Mouse (Mus musculus): Measurements from ENCODE around the gene Ddo. TPM values are rescaled to one million over a fixed set of nuclear protein-coding genes. Genes with fewer than 3 reads are reported as not detected.

The Ddo gene
- polyA plus RNA-seq, 1 experiment from 2014 or later: 0.92 TPM

GRCm38 (mm10) chr10:40716713-40717112 is 86.9 kb downstream of the Ddo start:
- Histone ChIP-seq H3K36me3 (ENCODE audit: control insufficient read depth, insufficient read depth, low read length) (no peaks in the 10 kb centered on the region), H3K4me1 (ENCODE audit: control insufficient read depth, insufficient read depth, low read length) (peaks cover 12% of the 10 kb centered on the region), H3K4me3 (replicated peaks; ENCODE audit: low read length) (no peak overlapping the region), H3K9me3 (replicated peaks; ENCODE audit: control insufficient read depth, low read length) (no peaks in the 10 kb centered on the region), H3K4me2 (ENCODE audit: low read depth, low read length) (no peak overlapping the region), H3K27me3 (ENCODE audit: control insufficient read depth, insufficient read depth, low read length) (no peaks in the 10 kb centered on the region), H3K9ac (ENCODE audit: low read length) (no peak overlapping the region), H3K27ac (ENCODE audit: low read length) (peak overlapping the region; percentile 18; the same call in 1 of the 2 replicates)
- 46% methylated on average over 3 of the region's 3 CpGs for WGBS
- no peak for ATAC-seq (ENCODE audit: insufficient read depth, low FRiP score)

GRCm38 (mm10) chr10:40718362-40718761 is 88.6 kb downstream of the Ddo start:
- Histone ChIP-seq H3K27ac (ENCODE audit: low read length) (no peak overlapping the region), H3K9me3 (replicated peaks; ENCODE audit: control insufficient read depth, low read length) (no peaks in the 10 kb centered on the region), H3K27me3 (ENCODE audit: control insufficient read depth, insufficient read depth, low read length) (no peaks in the 10 kb centered on the region), H3K36me3 (ENCODE audit: control insufficient read depth, insufficient read depth, low read length) (no peaks in the 10 kb centered on the region), H3K9ac (ENCODE audit: low read length) (no peak overlapping the region), H3K4me3 (replicated peaks; ENCODE audit: low read length) (no peak overlapping the region), H3K4me1 (ENCODE audit: control insufficient read depth, insufficient read depth, low read length) (peaks cover 10% of the 10 kb centered on the region), H3K4me2 (ENCODE audit: low read depth, low read length) (no peak overlapping the region)
- 89% methylated on average over 13 of the region's 13 CpGs for WGBS
- no peak for ATAC-seq (ENCODE audit: insufficient read depth, low FRiP score)

- Histone ChIP-seq H3K4me3 (replicated peaks; ENCODE audit: low read length) (no peak overlapping the region), H3K9me3 (replicated peaks; ENCODE audit: control insufficient read depth, low read length) (no peaks in the 10 kb centered on the region), H3K36me3 (ENCODE audit: control insufficient read depth, insufficient read depth, low read length) (no peaks in the 10 kb centered on the region), H3K27me3 (ENCODE audit: control insufficient read depth, insufficient read depth, low read length) (no peaks in the 10 kb centered on the region), H3K27ac (ENCODE audit: low read length) (no peak overlapping the region), H3K9ac (ENCODE audit: low read length) (no peak overlapping the region), H3K4me2 (ENCODE audit: low read depth, low read length) (no peak overlapping the region), H3K4me1 (ENCODE audit: control insufficient read depth, insufficient read depth, low read length) (peaks cover 6% of the 10 kb centered on the region; the same call in 1 of the 2 replicates)
- ATAC-seq (ENCODE audit: insufficient read depth, low FRiP score): peak; percentile 38; the same call in 1 of the 2 replicates
- 33% methylated on average over 6 of the region's 6 CpGs for WGBS
These were observed 89.3 kb downstream of the Ddo start for GRCm38 (mm10) chr10:40719062-40719461.

GRCm38 (mm10) chr10:40720883-40721282 is 91.1 kb downstream of the Ddo start:
- Histone ChIP-seq H3K4me1 (ENCODE audit: control insufficient read depth, insufficient read depth, low read length) (peaks cover 9% of the 10 kb centered on the region), H3K4me2 (ENCODE audit: low read depth, low read length) (no peak overlapping the region), H3K9ac (ENCODE audit: low read length) (no peak overlapping the region), H3K36me3 (ENCODE audit: control insufficient read depth, insufficient read depth, low read length) (no peaks in the 10 kb centered on the region), H3K27ac (ENCODE audit: low read length) (no peak overlapping the region), H3K4me3 (replicated peaks; ENCODE audit: low read length) (no peak overlapping the region), H3K9me3 (replicated peaks; ENCODE audit: control insufficient read depth, low read length) (no peaks in the 10 kb centered on the region), H3K27me3 (ENCODE audit: control insufficient read depth, insufficient read depth, low read length) (no peaks in the 10 kb centered on the region)
- no peak for ATAC-seq (ENCODE audit: insufficient read depth, low FRiP score)
- 59% methylated on average over 5 of the region's 5 CpGs for WGBS

GRCm38 (mm10) chr10:40724342-40724741 is 94.5 kb downstream of the Ddo start:
- H3K36me3 ChIP-seq (ENCODE audit: control insufficient read depth, insufficient read depth, low read length): no peaks in the 10 kb centered on the region
- no peaks in the 10 kb centered on the region for H3K9me3 ChIP-seq (replicated peaks; ENCODE audit: control insufficient read depth, low read length)
- H3K27me3 ChIP-seq (ENCODE audit: control insufficient read depth, insufficient read depth, low read length): no peaks in the 10 kb centered on the region
- H3K4me1 ChIP-seq (ENCODE audit: control insufficient read depth, insufficient read depth, low read length): peaks cover 4% of the 10 kb centered on the region
- H3K4me3 ChIP-seq (replicated peaks; ENCODE audit: low read length): no peak overlapping the region
- WGBS: 45% methylated on average over 6 of the region's 6 CpGs
- no peak for ATAC-seq (ENCODE audit: insufficient read depth, low FRiP score)
- no peak overlapping the region for H3K27ac ChIP-seq (ENCODE audit: low read length)
- H3K4me2 ChIP-seq (ENCODE audit: low read depth, low read length): no peak overlapping the region
- no peak overlapping the region for H3K9ac ChIP-seq (ENCODE audit: low read length)

GRCm38 (mm10) chr10:40725066-40725465 is 95.3 kb downstream of the Ddo start:
- WGBS: 44% methylated on average over 4 of the region's 4 CpGs
- Histone ChIP-seq H3K4me3 (replicated peaks; ENCODE audit: low read length) (no peak overlapping the region), H3K4me1 (ENCODE audit: control insufficient read depth, insufficient read depth, low read length) (peaks cover 4% of the 10 kb centered on the region), H3K27me3 (ENCODE audit: control insufficient read depth, insufficient read depth, low read length) (no peaks in the 10 kb centered on the region), H3K9ac (ENCODE audit: low read length) (no peak overlapping the region), H3K4me2 (ENCODE audit: low read depth, low read length) (no peak overlapping the region), H3K9me3 (replicated peaks; ENCODE audit: control insufficient read depth, low read length) (no peaks in the 10 kb centered on the region), H3K36me3 (ENCODE audit: control insufficient read depth, insufficient read depth, low read length) (no peaks in the 10 kb centered on the region), H3K27ac (ENCODE audit: low read length) (no peak overlapping the region)
- no peak for ATAC-seq (ENCODE audit: insufficient read depth, low FRiP score)

GRCm38 (mm10) chr10:40725471-40725870 is 95.7 kb downstream of the Ddo start:
- H3K9ac ChIP-seq (ENCODE audit: low read length): no peak overlapping the region
- H3K9me3 ChIP-seq (replicated peaks; ENCODE audit: control insufficient read depth, low read length): no peaks in the 10 kb centered on the region
- 76% methylated on average over 4 of the region's 4 CpGs for WGBS
- no peak overlapping the region for H3K27ac ChIP-seq (ENCODE audit: low read length)
- H3K4me2 ChIP-seq (ENCODE audit: low read depth, low read length): no peak overlapping the region
- no peaks in the 10 kb centered on the region for H3K27me3 ChIP-seq (ENCODE audit: control insufficient read depth, insufficient read depth, low read length)
- ATAC-seq (ENCODE audit: insufficient read depth, low FRiP score): no peak
- peaks cover 4% of the 10 kb centered on the region for H3K4me1 ChIP-seq (ENCODE audit: control insufficient read depth, insufficient read depth, low read length)
- H3K4me3 ChIP-seq (replicated peaks; ENCODE audit: low read length): no peak overlapping the region
- no peaks in the 10 kb centered on the region for H3K36me3 ChIP-seq (ENCODE audit: control insufficient read depth, insufficient read depth, low read length)

- no peaks in the 10 kb centered on the region for H3K36me3 ChIP-seq (ENCODE audit: control insufficient read depth, insufficient read depth, low read length)
- ATAC-seq (ENCODE audit: insufficient read depth, low FRiP score): no peak
- no peaks in the 10 kb centered on the region for H3K9me3 ChIP-seq (replicated peaks; ENCODE audit: control insufficient read depth, low read length)
- H3K4me2 ChIP-seq (ENCODE audit: low read depth, low read length): no peak overlapping the region
- H3K4me3 ChIP-seq (replicated peaks; ENCODE audit: low read length): no peak overlapping the region
- peaks cover 4% of the 10 kb centered on the region for H3K4me1 ChIP-seq (ENCODE audit: control insufficient read depth, insufficient read depth, low read length)
- H3K27me3 ChIP-seq (ENCODE audit: control insufficient read depth, insufficient read depth, low read length): no peaks in the 10 kb centered on the region
- WGBS: 46% methylated on average over 11 of the region's 11 CpGs
- no peak overlapping the region for H3K9ac ChIP-seq (ENCODE audit: low read length)
- no peak overlapping the region for H3K27ac ChIP-seq (ENCODE audit: low read length)
These were observed 96.6 kb downstream of the Ddo start for GRCm38 (mm10) chr10:40726288-40726902.

GRCm38 (mm10) chr10:40726989-40727388 is 97.2 kb downstream of the Ddo start:
- Histone ChIP-seq H3K4me3 (replicated peaks; ENCODE audit: low read length) (no peak overlapping the region), H3K27me3 (ENCODE audit: control insufficient read depth, insufficient read depth, low read length) (no peaks in the 10 kb centered on the region), H3K4me1 (ENCODE audit: control insufficient read depth, insufficient read depth, low read length) (peaks cover 4% of the 10 kb centered on the region), H3K9me3 (replicated peaks; ENCODE audit: control insufficient read depth, low read length) (no peaks in the 10 kb centered on the region), H3K36me3 (ENCODE audit: control insufficient read depth, insufficient read depth, low read length) (no peaks in the 10 kb centered on the region), H3K9ac (ENCODE audit: low read length) (no peak overlapping the region), H3K4me2 (ENCODE audit: low read depth, low read length) (no peak overlapping the region), H3K27ac (ENCODE audit: low read length) (no peak overlapping the region)
- WGBS: 43% methylated on average over 5 of the region's 5 CpGs
- ATAC-seq (ENCODE audit: insufficient read depth, low FRiP score): no peak
